Mouse (Mus musculus): Measurements from ENCODE around the gene Ube3c.

- TF ChIP-seq CTCF (IDR thresholded peaks at IDR 0.05; ENCODE audit: borderline replicate concordance, insufficient read depth, low read length), result no peak
- no peak for TF ChIP-seq POLR2A (IDR thresholded peaks at IDR 0.05; ENCODE audit: low read depth, low read length)
Observed at GRCm38 (mm10) chr5:29699520-29700202, 130.6 kb downstream of the Ube3c start.
